20 mouse cellular contexts compared by ENCODE assay signal in genomic region chr10:12881911-12882310, GRCm38 (mm10). TPM values are rescaled to one million over a fixed set of nuclear protein-coding genes. Genes with fewer than 3 reads are reported as not detected.
DNase-seq lines count a peak whose midpoint lies in the region; ATAC-seq lines count a peak whose summit lies in the region.
"Had no signal": no experiment of that assay in that cellular context is flagged by ENCODE, and none has a peak within 500 bp of the region (broad histone marks: within the 10 kb centered on the region; RNA-seq: fewer than 3 reads in every experiment).

No protein-coding gene starts in this region.

- no peaks in the 10 kb centered on the region for H3K9me3 ChIP-seq in hindbrain, embryonic 10.5 days
- no peaks in the 10 kb centered on the region for H3K9me3 ChIP-seq in hindbrain, embryonic 13.5 days
- H3K9me3 ChIP-seq: forebrain, embryonic 10.5 days; forebrain, embryonic 13.5 days; hindbrain, embryonic 15.5 days had no signal

- H3K36me3 ChIP-seq in hindbrain, embryonic 10.5 days = no peaks in the 10 kb centered on the region
- H3K36me3 ChIP-seq in hindbrain, embryonic 13.5 days = no peaks in the 10 kb centered on the region
- H3K36me3 ChIP-seq: forebrain, embryonic 10.5 days; hindbrain, embryonic 15.5 days had no signal

- H3K27ac ChIP-seq in hindbrain, embryonic 10.5 days = 0 out of 2 replicates have a peak overlapping the region, but pooled peaks have one; percentile 5
- no peak overlapping the region for H3K27ac ChIP-seq in hindbrain, embryonic 13.5 days
- H3K27ac ChIP-seq: forebrain, embryonic 10.5 days; forebrain, embryonic 13.5 days; hindbrain, embryonic 15.5 days had no signal

- 65% methylated on average over 4 of the region's 4 CpGs for WGBS in hindbrain, embryonic 10.5 days
- 84% methylated on average over 4 of the region's 4 CpGs for WGBS in hindbrain, embryonic 13.5 days

- H3K4me3 ChIP-seq in hindbrain, embryonic 10.5 days = no peak overlapping the region
- no peak overlapping the region for H3K4me3 ChIP-seq in hindbrain, embryonic 13.5 days
- H3K4me3 ChIP-seq: forebrain, embryonic 10.5 days; forebrain, embryonic 13.5 days; hindbrain, embryonic 15.5 days had no signal

- H3K4me2 ChIP-seq in hindbrain, embryonic 13.5 days = no peak overlapping the region
- H3K4me2 ChIP-seq: forebrain, embryonic 13.5 days; heart, embryonic 11.5 days; hindbrain, embryonic 15.5 days had no signal

- peaks cover 29% of the 10 kb centered on the region for H3K4me1 ChIP-seq in hindbrain, embryonic 10.5 days (replicated peaks)
- H3K4me1 ChIP-seq in hindbrain, embryonic 13.5 days (replicated peaks) = 0 out of 2 replicates have a peak, but pooled peaks cover 4% of the 10 kb centered on the region

- no peak for ATAC-seq in hindbrain, embryonic 13.5 days (ENCODE audit: low FRiP score)
- ATAC-seq: CD4-positive, CD25-positive, alpha-beta regulatory T cell, adult 4 months; forebrain, embryonic 13.5 days; forebrain, embryonic 16.5 days had no signal

- H3K27me3 ChIP-seq in hindbrain, embryonic 10.5 days (ENCODE audit: insufficient read depth, poor library complexity, severe bottlenecking) = no peaks in the 10 kb centered on the region
- H3K27me3 ChIP-seq in hindbrain, embryonic 13.5 days = 0 out of 2 replicates have a peak, but pooled peaks cover 5% of the 10 kb centered on the region
- H3K27me3 ChIP-seq: forebrain, embryonic 13.5 days had no signal

- no peak overlapping the region for H3K9ac ChIP-seq in hindbrain, embryonic 13.5 days
- H3K9ac ChIP-seq: forebrain, embryonic 13.5 days; hindbrain, embryonic 15.5 days had no signal

- no peak for DNase-seq in hindbrain, embryonic 10.5 days (ENCODE audit: low spot score)
- DNase-seq in kidney, postnatal 14 days = peak; percentile 14
- no peak for DNase-seq in kidney, postnatal 10 days
- DNase-seq in ES-CJ7 (ENCODE audit: low read depth, low spot score) = peak; percentile 18
- DNase-seq in ZHBTc4 (ENCODE audit: low read depth, low spot score) = peak; percentile 55
- no peak for DNase-seq in right cerebral cortex, postnatal 4 days
- DNase-seq: adrenal gland, postnatal 10 days; adrenal gland, postnatal 36 days; cerebellum, adult 18-20 months; cerebellum, adult 9-10 months; cerebellum, postnatal 14 days; gastrocnemius, postnatal 10 days; gastrocnemius, postnatal 36 days had no signal

RNA-seq across cellular contexts. Expression of gene Utrn, which starts 12.7 kb away (rescaled TPM):
- 38.7 and 52.9 TPM in 2 replicates for polyA plus RNA-seq in hindbrain, embryonic 10.5 days (2016; fragmentation: Nextera tagmentation; extraction: Ambion mirVana)
- polyA plus RNA-seq in hindbrain, embryonic 13.5 days (2015; fragmentation: Nextera tagmentation; extraction: Ambion mirVana) = 30.1 and 31.4 TPM in 2 replicates

Comparison
In these comparisons a context has a peak if more than half of its experiments do, and no peak if none do; other contexts are left out.
1. DNase-seq: peak in kidney, postnatal 14 days (single experiment), ES-CJ7 (single experiment) and ZHBTc4 (single experiment); none in hindbrain, embryonic 10.5 days (single experiment), kidney, postnatal 10 days (single experiment) and right cerebral cortex, postnatal 4 days (single experiment).